In genomic region chr8:70665599-70665998, GRCm38 (mm10) we compare ENCODE assay signal across 24 mouse cellular contexts. TPM values are rescaled to one million over a fixed set of nuclear protein-coding genes. Genes with fewer than 3 reads are reported as not detected.
DNase-seq lines count a peak whose midpoint lies in the region; ATAC-seq and TF ChIP-seq lines count a peak whose summit lies in the region.
"Had no signal": no experiment of that assay in that cellular context is flagged by ENCODE, and none has a peak within 500 bp of the region (broad histone marks: within the 10 kb centered on the region; RNA-seq: fewer than 3 reads in every experiment).

No protein-coding gene starts in this region.

- H3K4me2 ChIP-seq in intestine, postnatal 0 days (replicated peaks; ENCODE audit: low read depth): no peak overlapping the region
- H3K4me2 ChIP-seq in kidney, embryonic 16.5 days (replicated peaks; ENCODE audit: low read depth, low read length): no peak overlapping the region
- no peak overlapping the region for H3K4me2 ChIP-seq in liver, embryonic 13.5 days
- H3K4me2 ChIP-seq: embryonic facial prominence, embryonic 12.5 days; heart, embryonic 15.5 days; hindbrain, embryonic 12.5 days; limb, embryonic 12.5 days; midbrain, embryonic 13.5 days had no signal

- no peak overlapping the region for H3K9ac ChIP-seq in intestine, postnatal 0 days (ENCODE audit: low read depth, low read length)
- H3K9ac ChIP-seq in kidney, embryonic 16.5 days (replicated peaks; ENCODE audit: low read length): 0 out of 2 replicates have a peak overlapping the region, but pooled peaks have one; percentile 26
- H3K9ac ChIP-seq in liver, embryonic 13.5 days: no peak overlapping the region
- H3K9ac ChIP-seq: embryonic facial prominence, embryonic 12.5 days; heart, embryonic 15.5 days; hindbrain, embryonic 12.5 days; limb, embryonic 12.5 days; midbrain, embryonic 13.5 days had no signal

- TF ChIP-seq CTCF in E14TG2a.4 (conservative IDR thresholded peaks at IDR 0.05; ENCODE audit: low read length): no peak
- TF ChIP-seq CTCF in intestine, postnatal 0 days (IDR thresholded peaks at IDR 0.05; ENCODE audit: low read depth): no peak
- TF ChIP-seq CTCF in cerebellum, adult 2 months (IDR thresholded peaks at IDR 0.05; ENCODE audit: borderline replicate concordance, insufficient read depth, low read depth, low read length): no peak

- peak; percentile 87 for ATAC-seq in intestine, postnatal 0 days
- ATAC-seq in kidney, embryonic 16.5 days (ENCODE audit: low FRiP score, low TSS enrichment): peak; percentile 76; the same call in 1 of the 2 replicates
- ATAC-seq in liver, embryonic 13.5 days (ENCODE audit: low read depth): peak; percentile 62
- ATAC-seq: midbrain, embryonic 13.5 days had no signal

- DNase-seq in liver, embryonic 13.5 days: no peak
- no peak for DNase-seq in frontal cortex, postnatal 25 days (ENCODE audit: low spot score in 2 of 2)
- DNase-seq in gastrocnemius, postnatal 25 days: no peak
- DNase-seq in cerebellum, adult 2 months: no peak
- DNase-seq in adrenal gland, adult 2 months: no peak
- DNase-seq: adrenal gland, postnatal 14 days; cerebellum, adult 18-20 months; layer of hippocampus, adult 9-11 months; retina, postnatal 1 day; thymus, adult 18-20 months had no signal

- no peaks in the 10 kb centered on the region for H3K36me3 ChIP-seq in E14TG2a.4 (ENCODE audit: insufficient read depth, low read length)
- no peaks in the 10 kb centered on the region for H3K36me3 ChIP-seq in intestine, postnatal 0 days (ENCODE audit: control insufficient read depth, insufficient read depth)
- no peaks in the 10 kb centered on the region for H3K36me3 ChIP-seq in kidney, embryonic 16.5 days (ENCODE audit: insufficient read depth, low read length)
- no peaks in the 10 kb centered on the region for H3K36me3 ChIP-seq in liver, embryonic 13.5 days
- H3K36me3 ChIP-seq: embryonic facial prominence, embryonic 12.5 days; heart, embryonic 15.5 days; hindbrain, embryonic 12.5 days; limb, embryonic 12.5 days; midbrain, embryonic 13.5 days had no signal

- no peaks in the 10 kb centered on the region for H3K9me3 ChIP-seq in E14TG2a.4 (ENCODE audit: low read length)
- H3K9me3 ChIP-seq in intestine, postnatal 0 days (ENCODE audit: control insufficient read depth): no peaks in the 10 kb centered on the region
- H3K9me3 ChIP-seq in kidney, embryonic 16.5 days (ENCODE audit: low read length): no peaks in the 10 kb centered on the region
- no peaks in the 10 kb centered on the region for H3K9me3 ChIP-seq in liver, embryonic 13.5 days (replicated peaks)
- H3K9me3 ChIP-seq: embryonic facial prominence, embryonic 12.5 days; heart, embryonic 15.5 days; hindbrain, embryonic 12.5 days; midbrain, embryonic 13.5 days had no signal

- 0 out of 2 replicates have a peak overlapping the region, but pooled peaks have one; percentile 4 for H3K4me3 ChIP-seq in E14TG2a.4 (replicated peaks; ENCODE audit: low read length)
- H3K4me3 ChIP-seq in intestine, postnatal 0 days (ENCODE audit: low read depth, low read length): no peak overlapping the region
- no peak overlapping the region for H3K4me3 ChIP-seq in kidney, embryonic 16.5 days (ENCODE audit: low read length)
- no peak overlapping the region for H3K4me3 ChIP-seq in liver, embryonic 13.5 days (replicated peaks)
- no peak overlapping the region for H3K4me3 ChIP-seq in cerebellum, adult 2 months (replicated peaks; ENCODE audit: insufficient read depth, low read depth, low read length)
- H3K4me3 ChIP-seq: embryonic facial prominence, embryonic 12.5 days; heart, embryonic 15.5 days; hindbrain, embryonic 12.5 days; limb, embryonic 12.5 days; midbrain, embryonic 13.5 days had no signal

- peaks cover 43% of the 10 kb centered on the region for H3K4me1 ChIP-seq in E14TG2a.4 (replicated peaks; ENCODE audit: low read depth, low read length)
- no peaks in the 10 kb centered on the region; the same call in 1 of the 2 replicates for H3K4me1 ChIP-seq in intestine, postnatal 0 days (replicated peaks; ENCODE audit: control insufficient read depth, insufficient read depth, low read length)
- H3K4me1 ChIP-seq in kidney, embryonic 16.5 days (ENCODE audit: insufficient read depth, low read length): 0 out of 2 replicates have a peak, but pooled peaks cover 2% of the 10 kb centered on the region
- peaks cover 28% of the 10 kb centered on the region for H3K4me1 ChIP-seq in liver, embryonic 13.5 days (replicated peaks)
- no peaks in the 10 kb centered on the region for H3K4me1 ChIP-seq in cerebellum, adult 2 months (ENCODE audit: control insufficient read depth, insufficient read depth, low read length)

- TF ChIP-seq POLR2A in cerebellum, adult 2 months (IDR thresholded peaks at IDR 0.05; ENCODE audit: borderline replicate concordance, insufficient read depth, low read length): no peak

- H3K27ac ChIP-seq in intestine, postnatal 0 days (ENCODE audit: low read depth, low read length): peak overlapping the region; percentile 15; the same call in 1 of the 2 replicates
- peak overlapping the region; percentile 73 for H3K27ac ChIP-seq in kidney, embryonic 16.5 days (ENCODE audit: low read length)
- H3K27ac ChIP-seq in liver, embryonic 13.5 days: peak overlapping the region; percentile 14; the same call in 1 of the 2 replicates
- no peak overlapping the region for H3K27ac ChIP-seq in cerebellum, adult 2 months (ENCODE audit: insufficient read depth, low read length)
- H3K27ac ChIP-seq: embryonic facial prominence, embryonic 12.5 days; heart, embryonic 15.5 days; hindbrain, embryonic 12.5 days; limb, embryonic 12.5 days; midbrain, embryonic 13.5 days had no signal

- H3K27me3 ChIP-seq in E14TG2a.4 (ENCODE audit: insufficient read depth, low read length): no peaks in the 10 kb centered on the region
- no peaks in the 10 kb centered on the region for H3K27me3 ChIP-seq in intestine, postnatal 0 days (replicated peaks; ENCODE audit: control insufficient read depth, insufficient read depth, low read length)
- H3K27me3 ChIP-seq in kidney, embryonic 16.5 days (ENCODE audit: insufficient read depth, low read length): no peaks in the 10 kb centered on the region
- no peaks in the 10 kb centered on the region for H3K27me3 ChIP-seq in liver, embryonic 13.5 days
- no peaks in the 10 kb centered on the region for H3K27me3 ChIP-seq in cerebellum, adult 2 months (ENCODE audit: control insufficient read depth, insufficient read depth, low read length)
- H3K27me3 ChIP-seq: embryonic facial prominence, embryonic 12.5 days; heart, embryonic 15.5 days; hindbrain, embryonic 12.5 days; limb, embryonic 12.5 days; midbrain, embryonic 13.5 days had no signal

- WGBS in intestine, postnatal 0 days: 32% methylated on average over 2 of the region's 2 CpGs
- WGBS in kidney, embryonic 16.5 days: 60% methylated on average over 2 of the region's 2 CpGs
- WGBS in liver, embryonic 13.5 days (ENCODE audit: insufficient replicate concordance): 75% methylated on average over 2 of the region's 2 CpGs
- WGBS in cerebellum, adult 2 months: 92% methylated on average over 2 of the region's 2 CpGs

RNA-seq across cellular contexts. Expression of gene Pgpep1, which starts 5.4 kb away (rescaled TPM):
- polyA plus RNA-seq in intestine, postnatal 0 days (2015; fragmentation: Nextera tagmentation; extraction: Ambion mirVana): 79.0 and 92.1 TPM in 2 replicates
- 88.5 TPM in 2 replicates for polyA plus RNA-seq in kidney, embryonic 16.5 days (2015; fragmentation: Nextera tagmentation; extraction: Ambion mirVana)
- polyA plus RNA-seq in liver, embryonic 13.5 days (2015; fragmentation: Nextera tagmentation; extraction: Ambion mirVana): 17.9 and 19.5 TPM in 2 replicates
- 10 to 100 TPM; 18.6 to 22.6 TPM for total RNA-seq in gastrocnemius, postnatal 25 days (2021)
- polyA plus RNA-seq in cerebellum, adult 2 months (2012; rRNA removed): 28.3 and 32.5 TPM in 2 replicates
- 100 to 1,000 TPM; 115 to 127 TPM for total RNA-seq in adrenal gland, adult 2 months (2021)
- 115 and 117 TPM in 2 replicates for polyA plus RNA-seq in adrenal gland, adult 2 months (2012; rRNA removed)

RNA-seq across cellular contexts. Expression of gene Lsm4, which starts 7.4 kb away (rescaled TPM):
- polyA plus RNA-seq in intestine, postnatal 0 days (2015; fragmentation: Nextera tagmentation; extraction: Ambion mirVana): 181 and 182 TPM in 2 replicates
- polyA plus RNA-seq in kidney, embryonic 16.5 days (2015; fragmentation: Nextera tagmentation; extraction: Ambion mirVana): 272 and 281 TPM in 2 replicates
- polyA plus RNA-seq in liver, embryonic 13.5 days (2015; fragmentation: Nextera tagmentation; extraction: Ambion mirVana): 185 and 200 TPM in 2 replicates
- 10 to 100 TPM; 57.7 to 66.0 TPM for total RNA-seq in gastrocnemius, postnatal 25 days (2021)
- 113 and 117 TPM in 2 replicates for polyA plus RNA-seq in cerebellum, adult 2 months (2012; rRNA removed)
- 10 to 100 TPM; 65.2 to 88.5 TPM for total RNA-seq in adrenal gland, adult 2 months (2021)
- polyA plus RNA-seq in adrenal gland, adult 2 months (2012; rRNA removed): 81.3 and 112 TPM in 2 replicates

RNA-seq across cellular contexts. Expression of gene Jund, which starts 33.1 kb away (rescaled TPM):
- polyA plus RNA-seq in intestine, postnatal 0 days (2015; fragmentation: Nextera tagmentation; extraction: Ambion mirVana): 114 and 121 TPM in 2 replicates
- polyA plus RNA-seq in kidney, embryonic 16.5 days (2015; fragmentation: Nextera tagmentation; extraction: Ambion mirVana): 42.1 and 47.4 TPM in 2 replicates
- 17.9 and 22.0 TPM in 2 replicates for polyA plus RNA-seq in liver, embryonic 13.5 days (2015; fragmentation: Nextera tagmentation; extraction: Ambion mirVana)
- 10 to 100 TPM; 54.5 to 68.6 TPM for total RNA-seq in gastrocnemius, postnatal 25 days (2021)
- 252 and 274 TPM in 2 replicates for polyA plus RNA-seq in cerebellum, adult 2 months (2012; rRNA removed)
- total RNA-seq in adrenal gland, adult 2 months (2021): 100 to 1,000 TPM; 214 to 246 TPM
- 1,009 and 1,256 TPM in 2 replicates for polyA plus RNA-seq in adrenal gland, adult 2 months (2012; rRNA removed)

RNA-seq across cellular contexts. Expression of gene Gdf15, which starts 33.3 kb away (rescaled TPM):
- polyA plus RNA-seq in intestine, postnatal 0 days (2015; fragmentation: Nextera tagmentation; extraction: Ambion mirVana): 1.7 and 1.9 TPM in 2 replicates
- 1.0 and 1.2 TPM in 2 replicates for polyA plus RNA-seq in kidney, embryonic 16.5 days (2015; fragmentation: Nextera tagmentation; extraction: Ambion mirVana)
- polyA plus RNA-seq in liver, embryonic 13.5 days (2015; fragmentation: Nextera tagmentation; extraction: Ambion mirVana): 3.9 and 4.1 TPM in 2 replicates
- total RNA-seq in gastrocnemius, postnatal 25 days (2021): under 1 TPM in 1 of 2 experiments, not detected in 1; 0.33 TPM
- 0.28 and 0.51 TPM in 2 replicates for polyA plus RNA-seq in cerebellum, adult 2 months (2012; rRNA removed)
- 10 to 100 TPM in 1 of 2 experiments, 1 to 10 TPM in 1; 1.3 to 44.6 TPM for total RNA-seq in adrenal gland, adult 2 months (2021)
- 18.5 and 22.2 TPM in 2 replicates for polyA plus RNA-seq in adrenal gland, adult 2 months (2012; rRNA removed)
- total RNA-seq: megakaryocyte progenitor cell, adult 5-6 weeks; neutrophil, adult 5-6 weeks had no signal
- polyA plus RNA-seq: embryonic facial prominence, embryonic 12.5 days had no signal

RNA-seq across cellular contexts. Expression of gene Iqcn, which starts 37.7 kb away (rescaled TPM):
- polyA plus RNA-seq in intestine, postnatal 0 days (2015; fragmentation: Nextera tagmentation; extraction: Ambion mirVana): not detected in 2 replicates
- polyA plus RNA-seq in kidney, embryonic 16.5 days (2015; fragmentation: Nextera tagmentation; extraction: Ambion mirVana): 0.04 and 0.06 TPM in 2 replicates
- not detected in 2 replicates for polyA plus RNA-seq in liver, embryonic 13.5 days (2015; fragmentation: Nextera tagmentation; extraction: Ambion mirVana)
- not detected for total RNA-seq in gastrocnemius, postnatal 25 days (2021)
- 0.08 and 0.11 TPM in 2 replicates for polyA plus RNA-seq in cerebellum, adult 2 months (2012; rRNA removed)
- under 1 TPM in 1 of 2 experiments, not detected in 1; 0.12 TPM for total RNA-seq in adrenal gland, adult 2 months (2021)
- 0.25 and 0.28 TPM in 2 replicates for polyA plus RNA-seq in adrenal gland, adult 2 months (2012; rRNA removed)
- total RNA-seq: CH12.LX; gastrocnemius, postnatal 4 days; megakaryocyte progenitor cell, adult 5-6 weeks had no signal
- polyA plus RNA-seq: embryonic facial prominence, embryonic 12.5 days; hindbrain, embryonic 12.5 days; limb, embryonic 12.5 days; lung, embryonic 16.5 days; urinary bladder, adult 2 months had no signal
